Mouse (Mus musculus) forebrain, embryonic 11.5 days (tissue): ENCODE results near the gene Zfp318. TPM values are rescaled to one million over a fixed set of nuclear protein-coding genes. Genes with fewer than 3 reads are reported as not detected.

Source experiments
- polyA plus RNA-seq: library from polyadenylated mRNA; unstranded; fragments of >200 nt; fragmentation: Nextera tagmentation; extraction: Ambion mirVana; gene quantifications from 2 replicates; pipeline ENCODE4 v1.2.1, GENCODE M21; 2014

Zfp318 gene
- polyA plus RNA-seq, 1 experiment from 2014 or later, result 17.0 TPM

Other genes with a start within 250 kb of the Zfp318 start
- 14.1 and 15.6 TPM in 2 replicates for gene Rsph9, start 239.5 kb upstream of the Zfp318 start, polyA plus RNA-seq
- gene Mad2l1bp, start 230.2 kb upstream of the Zfp318 start, polyA plus RNA-seq, result 33.7 and 35.4 TPM in 2 replicates
- gene Gtpbp2, start 222.7 kb upstream of the Zfp318 start, polyA plus RNA-seq, result 28.7 and 32.6 TPM in 2 replicates
- gene Polh, start 181.1 kb upstream of the Zfp318 start, polyA plus RNA-seq, result 14.0 and 14.3 TPM in 2 replicates
- 76.7 and 79.7 TPM in 2 replicates for gene Xpo5, start 180.9 kb upstream of the Zfp318 start, polyA plus RNA-seq
- 111 and 118 TPM in 2 replicates for gene Polr1c, start 135.7 kb upstream of the Zfp318 start, polyA plus RNA-seq
- gene Yipf3, start 135.7 kb upstream of the Zfp318 start, polyA plus RNA-seq, result 57.8 and 75.5 TPM in 2 replicates
- 2.3 and 3.8 TPM in 2 replicates for gene Lrrc73, start 130.2 kb upstream of the Zfp318 start, polyA plus RNA-seq
- 62.6 and 63.4 TPM in 2 replicates for gene Tjap1, start 100.7 kb upstream of the Zfp318 start, polyA plus RNA-seq
- 1.2 and 1.5 TPM in 2 replicates for gene Dlk2, start 86.3 kb upstream of the Zfp318 start, polyA plus RNA-seq
- gene Abcc10, start 55.4 kb upstream of the Zfp318 start, polyA plus RNA-seq, result 7.3 and 8.3 TPM in 2 replicates
- 0.28 and 0.52 TPM in 2 replicates for gene Crip3, start 45.2 kb downstream of the Zfp318 start, polyA plus RNA-seq
- not detected in 2 replicates for gene Slc22a7, start 54.7 kb downstream of the Zfp318 start, polyA plus RNA-seq
- 3.5 TPM in 2 replicates for gene Ttbk1, start 103.9 kb downstream of the Zfp318 start, polyA plus RNA-seq
- 87.6 and 89.0 TPM in 2 replicates for gene Dnph1, start 113.0 kb downstream of the Zfp318 start, polyA plus RNA-seq
- 3.4 and 4.0 TPM in 2 replicates for gene Cul9, start 162.7 kb downstream of the Zfp318 start, polyA plus RNA-seq
- gene Srf, start 172.4 kb downstream of the Zfp318 start, polyA plus RNA-seq, result 5.0 and 5.2 TPM in 2 replicates
- 40.8 and 43.3 TPM in 2 replicates for gene Ptk7, start 245.8 kb downstream of the Zfp318 start, polyA plus RNA-seq